Mouse (Mus musculus) cerebellum, adult 11 months (tissue): ENCODE results near the gene Sema4a.

Experiments
- DNase-seq: peaks from one replicate; pipeline ENCODE4 v3.0.0; 2022

Gene Sema4a

GRCm38 (mm10) chr3:88460983-88461696, at the start of gene Sema4a:
TSS of gene Sema4a (minus strand) at chr3:88461182.
- DNase-seq = no peak

GRCm38 (mm10) chr3:88509692-88510420, 48.9 kb upstream of the Sema4a start, which contains the start of gene Lmna:
TSS of gene Lmna (minus strand) at chr3:88509956.
- DNase-seq = peak; percentile 91

- DNase-seq = no peak
Observed at GRCm38 (mm10) chr3:88509250-88509649, 48.3 kb upstream of the Sema4a start.

- no peak for DNase-seq
Observed at GRCm38 (mm10) chr3:88505765-88506164, 44.8 kb upstream of the Sema4a start.

- DNase-seq = no peak
Observed at GRCm38 (mm10) chr3:88505081-88505480, 44.1 kb upstream of the Sema4a start.

GRCm38 (mm10) chr3:88503881-88504746, 43.1 kb upstream of the Sema4a start:
- no peak for DNase-seq

- DNase-seq = no peak
Observed at GRCm38 (mm10) chr3:88503505-88503863, 42.5 kb upstream of the Sema4a start.

GRCm38 (mm10) chr3:88502641-88503504, 41.9 kb upstream of the Sema4a start:
- peak; percentile 91 for DNase-seq

- no peak for DNase-seq
Observed at GRCm38 (mm10) chr3:88502031-88502571, 41.1 kb upstream of the Sema4a start.

- no peak for DNase-seq
Observed at GRCm38 (mm10) chr3:88501366-88502030, 40.5 kb upstream of the Sema4a start.

GRCm38 (mm10) chr3:88500655-88501365, 39.8 kb upstream of the Sema4a start:
- DNase-seq = no peak

- no peak for DNase-seq
Observed at GRCm38 (mm10) chr3:88500087-88500486, 39.1 kb upstream of the Sema4a start.

GRCm38 (mm10) chr3:88499580-88499979, 38.6 kb upstream of the Sema4a start:
- no peak for DNase-seq

GRCm38 (mm10) chr3:88495741-88496415, 34.9 kb upstream of the Sema4a start:
- no peak for DNase-seq

GRCm38 (mm10) chr3:88494836-88495628, 34.0 kb upstream of the Sema4a start:
- no peak for DNase-seq

GRCm38 (mm10) chr3:88493706-88494582, 33.0 kb upstream of the Sema4a start:
- DNase-seq = no peak

GRCm38 (mm10) chr3:88487396-88487795, 26.4 kb upstream of the Sema4a start:
- DNase-seq = no peak

GRCm38 (mm10) chr3:88486887-88487286, 25.9 kb upstream of the Sema4a start:
- DNase-seq = no peak
